Mouse (Mus musculus): ENCODE measurements at regions not wholly inside any gene's neighbourhood (a gene's known extent, or its start where the extent isn't known, plus 50 kb on each side); places are given as distances from the start of the nearest gene placed in this dataset.
"Not testable (repeated sequence)": the region's sequence is repeated elsewhere in the genome, so short reads cannot be mapped to it uniquely, and the experiment has no call there.

- ATAC-seq (replicated peaks; ENCODE audit: low FRiP score, low read depth) (no peak), DNase-seq (ENCODE audit: low spot score) (no peak)
- Histone ChIP-seq H3K27me3 (ENCODE audit: insufficient read depth, low read length) (no peaks in the 10 kb centered on the region), H3K27ac (no peak overlapping the region), H3K4me3 (replicated peaks; ENCODE audit: low read depth, low read length) (no peak overlapping the region), H3K36me3 (ENCODE audit: insufficient read depth, low read length) (no peaks in the 10 kb centered on the region), H3K4me1 (replicated peaks; ENCODE audit: insufficient read depth, low read length) (no peaks in the 10 kb centered on the region), H3K9ac (ENCODE audit: low read depth, low read length) (no peak overlapping the region), H3K4me2 (ENCODE audit: low read length) (no peak overlapping the region), H3K9me3 (replicated peaks; ENCODE audit: low read length) (no peaks in the 10 kb centered on the region)
- 81% methylated on average over 1 of the region's 1 CpGs for WGBS
- no peak for TF ChIP-seq CTCF (IDR thresholded peaks at IDR 0.05; ENCODE audit: low read depth)
These were observed 181.5 kb upstream of the Nrxn1 start for GRCm38 (mm10) chr17:91274378-91274777.

GRCm38 (mm10) chr17:91238719-91239118 lies 145.8 kb upstream of the Nrxn1 start:
- H3K4me2 ChIP-seq (ENCODE audit: low read length) = no peak overlapping the region
- ATAC-seq (replicated peaks; ENCODE audit: low FRiP score, low read depth) = no peak
- no peak overlapping the region for H3K9ac ChIP-seq (ENCODE audit: low read depth, low read length)
- TF ChIP-seq CTCF (IDR thresholded peaks at IDR 0.05; ENCODE audit: low read depth) = no peak
- H3K9me3 ChIP-seq (replicated peaks; ENCODE audit: low read length) = no peaks in the 10 kb centered on the region
- no peak overlapping the region for H3K4me3 ChIP-seq (replicated peaks; ENCODE audit: low read depth, low read length)
- H3K27ac ChIP-seq = no peak overlapping the region
- no peaks in the 10 kb centered on the region for H3K4me1 ChIP-seq (replicated peaks; ENCODE audit: insufficient read depth, low read length)
- WGBS = 75% methylated on average over 2 of the region's 2 CpGs
- H3K27me3 ChIP-seq (ENCODE audit: insufficient read depth, low read length) = no peaks in the 10 kb centered on the region
- H3K36me3 ChIP-seq (ENCODE audit: insufficient read depth, low read length) = no peaks in the 10 kb centered on the region
- DNase-seq (ENCODE audit: low spot score) = no peak

GRCm38 (mm10) chr17:91236653-91237052 lies 143.8 kb upstream of the Nrxn1 start:
- 97% methylated on average over 14 of the region's 14 CpGs for WGBS
- not testable (repeated sequence) for H3K4me3 ChIP-seq (replicated peaks; ENCODE audit: low read depth, low read length); H3K4me1 ChIP-seq (replicated peaks; ENCODE audit: insufficient read depth, low read length); H3K9ac ChIP-seq (ENCODE audit: low read depth, low read length); DNase-seq (ENCODE audit: low spot score); ATAC-seq (replicated peaks; ENCODE audit: low FRiP score, low read depth); H3K9me3 ChIP-seq (replicated peaks; ENCODE audit: low read length); H3K4me2 ChIP-seq (ENCODE audit: low read length); H3K27me3 ChIP-seq (ENCODE audit: insufficient read depth, low read length); H3K36me3 ChIP-seq (ENCODE audit: insufficient read depth, low read length); H3K27ac ChIP-seq

- H3K9ac ChIP-seq (ENCODE audit: low read depth, low read length) = no peak overlapping the region
- TF ChIP-seq CTCF (IDR thresholded peaks at IDR 0.05; ENCODE audit: low read depth) = no peak
- DNase-seq (ENCODE audit: low spot score) (no peak), ATAC-seq (replicated peaks; ENCODE audit: low FRiP score, low read depth) (no peak)
- no peaks in the 10 kb centered on the region for H3K9me3 ChIP-seq (replicated peaks; ENCODE audit: low read length)
- no peak overlapping the region for H3K4me2 ChIP-seq (ENCODE audit: low read length)
- no peaks in the 10 kb centered on the region for H3K36me3 ChIP-seq (ENCODE audit: insufficient read depth, low read length)
- 71% methylated on average over 5 of the region's 5 CpGs for WGBS
- H3K27me3 ChIP-seq (ENCODE audit: insufficient read depth, low read length) = no peaks in the 10 kb centered on the region
- H3K27ac ChIP-seq = no peak overlapping the region
- no peak overlapping the region for H3K4me3 ChIP-seq (replicated peaks; ENCODE audit: low read depth, low read length)
- H3K4me1 ChIP-seq (replicated peaks; ENCODE audit: insufficient read depth, low read length) = no peaks in the 10 kb centered on the region
These were observed 133.5 kb upstream of the Nrxn1 start for GRCm38 (mm10) chr17:91226378-91226777.

- H3K27ac ChIP-seq = no peak overlapping the region
- H3K27me3 ChIP-seq (ENCODE audit: insufficient read depth, low read length) = no peaks in the 10 kb centered on the region
- H3K9ac ChIP-seq (ENCODE audit: low read depth, low read length) = no peak overlapping the region
- H3K36me3 ChIP-seq (ENCODE audit: insufficient read depth, low read length) = no peaks in the 10 kb centered on the region
- ATAC-seq (replicated peaks; ENCODE audit: low FRiP score, low read depth) (no peak), DNase-seq (ENCODE audit: low spot score) (no peak)
- H3K4me2 ChIP-seq (ENCODE audit: low read length) = no peak overlapping the region
- no peaks in the 10 kb centered on the region for H3K4me1 ChIP-seq (replicated peaks; ENCODE audit: insufficient read depth, low read length)
- H3K9me3 ChIP-seq (replicated peaks; ENCODE audit: low read length) = no peaks in the 10 kb centered on the region
- WGBS = 74% methylated on average over 4 of the region's 4 CpGs
- TF ChIP-seq CTCF (IDR thresholded peaks at IDR 0.05; ENCODE audit: low read depth) = no peak
- no peak overlapping the region for H3K4me3 ChIP-seq (replicated peaks; ENCODE audit: low read depth, low read length)
These were observed 133.0 kb upstream of the Nrxn1 start for GRCm38 (mm10) chr17:91225916-91226315.

- Histone ChIP-seq H3K27me3 (ENCODE audit: insufficient read depth, low read length) (no peaks in the 10 kb centered on the region), H3K36me3 (ENCODE audit: insufficient read depth, low read length) (no peaks in the 10 kb centered on the region), H3K4me3 (replicated peaks; ENCODE audit: low read depth, low read length) (no peak overlapping the region), H3K27ac (no peak overlapping the region), H3K9ac (ENCODE audit: low read depth, low read length) (no peak overlapping the region), H3K4me1 (replicated peaks; ENCODE audit: insufficient read depth, low read length) (no peaks in the 10 kb centered on the region), H3K4me2 (ENCODE audit: low read length) (no peak overlapping the region), H3K9me3 (replicated peaks; ENCODE audit: low read length) (no peaks in the 10 kb centered on the region)
- no peak for ATAC-seq (replicated peaks; ENCODE audit: low FRiP score, low read depth)
- peak; percentile 46 for TF ChIP-seq CTCF (IDR thresholded peaks at IDR 0.05; ENCODE audit: low read depth)
- peak; percentile 4 for DNase-seq (ENCODE audit: low spot score)
These were observed 123.6 kb upstream of the Nrxn1 start for GRCm38 (mm10) chr17:91216429-91216828.

- Histone ChIP-seq H3K4me1 (replicated peaks; ENCODE audit: insufficient read depth, low read length) (no peaks in the 10 kb centered on the region), H3K9me3 (replicated peaks; ENCODE audit: low read length) (no peaks in the 10 kb centered on the region), H3K9ac (ENCODE audit: low read depth, low read length) (no peak overlapping the region), H3K27ac (no peak overlapping the region), H3K27me3 (ENCODE audit: insufficient read depth, low read length) (no peaks in the 10 kb centered on the region), H3K36me3 (ENCODE audit: insufficient read depth, low read length) (no peaks in the 10 kb centered on the region), H3K4me2 (ENCODE audit: low read length) (no peak overlapping the region), H3K4me3 (replicated peaks; ENCODE audit: low read depth, low read length) (no peak overlapping the region)
- WGBS = 83% methylated on average over 4 of the region's 4 CpGs
- DNase-seq (ENCODE audit: low spot score) (no peak), ATAC-seq (replicated peaks; ENCODE audit: low FRiP score, low read depth) (no peak)
- TF ChIP-seq CTCF (IDR thresholded peaks at IDR 0.05; ENCODE audit: low read depth) = no peak
These were observed 89.7 kb upstream of the Nrxn1 start for GRCm38 (mm10) chr17:91182574-91182973.

Measured in kidney, postnatal 0 days (tissue).